Mouse (Mus musculus) lung, postnatal 0 days (tissue): ENCODE measurements around the gene Lingo4. TPM values are rescaled to one million over a fixed set of nuclear protein-coding genes. Genes with fewer than 3 reads are reported as not detected.

Source experiments
- ATAC-seq: fragments of 200-750 bp; cut with Nextera tagmentation; 2 replicates; pipeline ENCODE4 v1.8.0; 2017; ENCODE audit warnings: moderate library complexity
- DNase-seq: peaks from one replicate; pipeline ENCODE4 v3.0.0-alpha.2; 2016; ENCODE audit warnings: low spot score
- H3K27ac ChIP-seq: fragments of 300-500 bp; sonication (generic); 2 replicates; pipeline ENCODE4 v1.5.1; 2014; ENCODE audit warnings: antibody characterized with exemption, mild to moderate bottlenecking, low read length, mixed read lengths
- H3K27me3 ChIP-seq: fragments of 300-500 bp; sonication (generic); replicated peaks from 2 replicates; pipeline ENCODE4 v1.6.1; 2014; ENCODE audit warnings: low read length, mixed read lengths; ENCODE audit not compliant: insufficient read depth
- H3K36me3 ChIP-seq: fragments of 300-500 bp; sonication (generic); 2 replicates; pipeline ENCODE4 v1.6.1; 2014; ENCODE audit warnings: low read length, mixed read lengths; ENCODE audit not compliant: insufficient read depth
- H3K4me1 ChIP-seq: fragments of 300-500 bp; sonication (generic); 2 replicates; pipeline ENCODE4 v1.6.1; 2014; ENCODE audit warnings: antibody characterized with exemption, low read depth, low read length, mixed read lengths; ENCODE audit not compliant: insufficient read depth
- H3K4me2 ChIP-seq: fragments of 300-500 bp; sonication (generic); replicated peaks from 2 replicates; pipeline ENCODE4 v1.6.1; 2014; ENCODE audit warnings: low read depth, mild to moderate bottlenecking, low read length, moderate library complexity, mixed read lengths
- H3K4me3 ChIP-seq: fragments of 300-500 bp; sonication (generic); 2 replicates; pipeline ENCODE4 v1.5.1; 2014; ENCODE audit warnings: low read depth, low read length
- H3K9ac ChIP-seq: fragments of 300-500 bp; sonication (generic); replicated peaks from 2 replicates; pipeline ENCODE4 v1.6.1; 2014; ENCODE audit warnings: low read depth, mild to moderate bottlenecking
- H3K9me3 ChIP-seq: fragments of 300-500 bp; sonication (generic); 2 replicates; pipeline ENCODE4 v1.6.1; 2016; ENCODE audit warnings: low read length, mixed read lengths
- CTCF ChIP-seq: IDR thresholded peaks from 2 replicates; pipeline ENCODE4 v1.5.1; 2016; ENCODE audit warnings: antibody characterized with exemption, mild to moderate bottlenecking
- EP300 ChIP-seq: IDR thresholded peaks from 2 replicates; pipeline ENCODE4 v1.6.1; 2016; ENCODE audit warnings: antibody characterized with exemption, mild to moderate bottlenecking, control low read depth
- WGBS: fragments of 180-500 bp; shearing (Covaris S2); extraction: QIAGEN DNeasy Blood & Tissue Kit; methylation state at CpG from one replicate; pipeline ENCODE4 v1.1.7; 2014; 5-methylcytosine and 5-hydroxymethylcytosine counted together
- polyA plus RNA-seq: library from polyadenylated mRNA; unstranded; fragments of >200 nt; fragmentation: Nextera tagmentation; extraction: Ambion mirVana; gene quantifications from 2 replicates; pipeline ENCODE4 v1.2.1, GENCODE M21; 2015

Lingo4 gene
- polyA plus RNA-seq, 1 experiment from 2014 or later, result 0.26 TPM

GRCm38 (mm10) chr3:94391001-94391400 lies 7.3 kb upstream of the Lingo4 start:
- H3K27ac ChIP-seq, result no peak overlapping the region
- 81% methylated on average over 5 of the region's 5 CpGs for WGBS
- no peak overlapping the region for H3K9ac ChIP-seq
- no peaks in the 10 kb centered on the region for H3K27me3 ChIP-seq
- ATAC-seq (no peak), DNase-seq (no peak)
- no peak overlapping the region for H3K4me3 ChIP-seq
- H3K36me3 ChIP-seq, result no peaks in the 10 kb centered on the region
- H3K4me2 ChIP-seq, result no peak overlapping the region
- no peaks in the 10 kb centered on the region for H3K9me3 ChIP-seq
- H3K4me1 ChIP-seq, result no peaks in the 10 kb centered on the region
- TF ChIP-seq EP300 (no peak), CTCF (no peak)

GRCm38 (mm10) chr3:94392128-94392527 lies 6.2 kb upstream of the Lingo4 start:
- Histone ChIP-seq H3K9me3 (no peaks in the 10 kb centered on the region), H3K36me3 (no peaks in the 10 kb centered on the region), H3K4me1 (no peaks in the 10 kb centered on the region), H3K4me3 (no peak overlapping the region), H3K27ac (no peak overlapping the region), H3K9ac (no peak overlapping the region), H3K4me2 (no peak overlapping the region), H3K27me3 (no peaks in the 10 kb centered on the region)
- no peak for TF ChIP-seq CTCF
- no peak for TF ChIP-seq EP300
- ATAC-seq, result peak; percentile 9; the same call in 1 of the 2 replicates
- peak; percentile 24 for DNase-seq
- WGBS, result 72% methylated on average over 2 of the region's 2 CpGs

- ATAC-seq (no peak), DNase-seq (no peak)
- Histone ChIP-seq H3K9me3 (no peaks in the 10 kb centered on the region), H3K4me1 (no peaks in the 10 kb centered on the region), H3K27ac (no peak overlapping the region), H3K36me3 (no peaks in the 10 kb centered on the region), H3K4me2 (no peak overlapping the region), H3K27me3 (no peaks in the 10 kb centered on the region), H3K4me3 (no peak overlapping the region), H3K9ac (no peak overlapping the region)
- WGBS, result 70% methylated on average over 4 of the region's 4 CpGs
- TF ChIP-seq CTCF (no peak), EP300 (no peak)
These were observed 5.3 kb upstream of the Lingo4 start for GRCm38 (mm10) chr3:94393049-94393448.

GRCm38 (mm10) chr3:94396336-94396735 lies 2.0 kb upstream of the Lingo4 start:
- no peaks in the 10 kb centered on the region for H3K27me3 ChIP-seq
- no peak overlapping the region for H3K9ac ChIP-seq
- H3K4me1 ChIP-seq, result no peaks in the 10 kb centered on the region
- H3K4me3 ChIP-seq, result no peak overlapping the region
- H3K4me2 ChIP-seq, result no peak overlapping the region
- ATAC-seq (no peak), DNase-seq (no peak)
- TF ChIP-seq EP300 (no peak), CTCF (no peak)
- no peak overlapping the region for H3K27ac ChIP-seq
- WGBS, result 81% methylated on average over 1 of the region's 1 CpGs
- H3K36me3 ChIP-seq, result no peaks in the 10 kb centered on the region
- no peaks in the 10 kb centered on the region for H3K9me3 ChIP-seq

- no peak overlapping the region for H3K4me2 ChIP-seq
These were observed 1.5 kb upstream of the Lingo4 start for GRCm38 (mm10) chr3:94396851-94397250.

DNA sequence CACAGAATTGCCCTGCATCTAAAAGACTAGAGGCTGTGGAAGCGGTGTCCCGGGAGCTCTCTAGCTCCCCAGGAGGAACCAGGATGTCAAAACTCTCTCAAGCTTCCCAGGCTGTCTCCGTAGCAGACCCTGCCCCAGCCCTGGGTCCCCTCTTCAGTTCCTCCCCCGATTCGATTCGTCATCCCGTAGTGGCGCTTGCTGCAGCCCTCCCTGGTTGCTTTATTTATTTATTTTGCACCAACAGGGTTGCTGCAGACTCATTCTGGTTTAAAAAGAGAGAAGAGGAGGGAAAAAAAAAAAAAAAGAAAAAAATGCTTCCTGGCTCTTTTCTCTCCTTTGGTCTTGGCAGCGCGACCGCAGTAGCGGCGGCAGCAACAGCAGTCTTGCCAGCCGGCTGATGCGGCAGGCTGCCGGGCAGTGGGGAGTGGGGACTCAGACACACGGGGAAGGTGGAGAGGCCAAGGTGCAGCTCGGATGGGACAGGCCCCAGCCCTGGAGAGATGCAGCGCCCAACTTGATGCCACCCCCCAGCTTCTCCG lies 695 bp downstream of the Lingo4 start:
- TF ChIP-seq EP300 (no peak), CTCF (peak; percentile 33)
- no peaks in the 10 kb centered on the region for H3K9me3 ChIP-seq
- H3K9ac ChIP-seq, result no peak overlapping the region
- H3K4me1 ChIP-seq, result no peaks in the 10 kb centered on the region
- no peaks in the 10 kb centered on the region for H3K36me3 ChIP-seq
- H3K4me3 ChIP-seq, result no peak overlapping the region
- peak; percentile 22 for DNase-seq
- no peak overlapping the region for H3K27ac ChIP-seq
- H3K27me3 ChIP-seq, result no peaks in the 10 kb centered on the region
- 2% methylated on average over 20 of the region's 20 CpGs for WGBS
- peak overlapping the region; percentile 35 for H3K4me2 ChIP-seq
- no peak for ATAC-seq

More at GRCm38 (mm10) chr3:94396851-94397250, 1.5 kb upstream of the Lingo4 start:
- H3K9me3 ChIP-seq, result no peaks in the 10 kb centered on the region
- TF ChIP-seq EP300 (no peak), CTCF (no peak)
- H3K4me1 ChIP-seq, result no peaks in the 10 kb centered on the region
- WGBS, result 75% methylated on average over 4 of the region's 4 CpGs
- H3K4me3 ChIP-seq, result no peak overlapping the region
- DNase-seq (no peak), ATAC-seq (no peak)
- no peaks in the 10 kb centered on the region for H3K27me3 ChIP-seq
- no peak overlapping the region for H3K9ac ChIP-seq
- H3K36me3 ChIP-seq, result no peaks in the 10 kb centered on the region
- no peak overlapping the region for H3K27ac ChIP-seq
